10 mouse cellular contexts compared by ENCODE assay signal in the genomic region with DNA sequence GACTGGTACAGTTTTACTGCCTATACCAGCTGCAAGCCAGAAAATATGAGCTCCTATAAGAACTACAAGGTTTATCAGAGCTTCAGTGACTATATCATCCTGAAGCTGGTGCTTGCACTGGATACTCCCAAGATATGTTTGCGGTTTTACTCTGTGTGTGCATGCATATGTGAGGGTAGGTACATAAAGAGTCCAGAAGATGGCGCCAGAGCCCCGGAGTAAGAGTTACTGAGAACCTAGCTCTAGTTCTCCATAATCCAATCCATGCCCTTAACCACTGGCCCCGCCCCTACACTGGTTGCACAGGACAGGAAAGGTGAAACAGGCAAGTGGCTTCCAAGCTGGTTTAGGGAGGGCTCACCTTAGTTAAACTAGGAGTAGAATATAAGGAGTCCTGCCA.
DNase-seq lines count a peak whose midpoint lies in the region; ATAC-seq and TF ChIP-seq lines count a peak whose summit lies in the region.
"Had no signal": no experiment of that assay in that cellular context is flagged by ENCODE, and none has a peak within 500 bp of the region (broad histone marks: within the 10 kb centered on the region; RNA-seq: fewer than 3 reads in every experiment).

No protein-coding gene starts in this region.

- ATAC-seq in erythroid progenitor cell, adult 5-6 weeks (replicated peaks; ENCODE audit: low FRiP score, poor library complexity, severe bottlenecking) = no peak
- no peak for ATAC-seq in megakaryocyte, adult 5-6 weeks (ENCODE audit: poor library complexity, severe bottlenecking)

- DNase-seq in adrenal gland, postnatal 10 days = peak; percentile 20
- no peak for DNase-seq in adrenal gland, postnatal 25 days
- DNase-seq in layer of hippocampus, adult 2 months (ENCODE audit: low spot score in 2 of 2) = no peak
- no peak for DNase-seq in layer of hippocampus, adult 9-10 months (ENCODE audit: low spot score)
- peak; percentile 5 for DNase-seq in c-Kit-positive CD71-positive TER-119-positive erythroid progenitor cells, embryonic 14.5 days (ENCODE audit: low spot score)

- no peak overlapping the region for H3K4me3 ChIP-seq in layer of hippocampus, adult 2 months
- no peak overlapping the region for H3K4me3 ChIP-seq in E14TG2a.4 (replicated peaks; ENCODE audit: low read length)
- H3K4me3 ChIP-seq: hindbrain, embryonic 13.5 days had no signal

- peaks cover 4% of the 10 kb centered on the region; the same call in 1 of the 2 replicates for H3K27me3 ChIP-seq in E14TG2a.4 (ENCODE audit: insufficient read depth, low read length)

- no peaks in the 10 kb centered on the region for H3K9me3 ChIP-seq in E14TG2a.4 (ENCODE audit: low read length)
- H3K9me3 ChIP-seq: hindbrain, embryonic 13.5 days had no signal

- TF ChIP-seq CTCF in layer of hippocampus, adult 2 months (conservative IDR thresholded peaks at IDR 0.05) = peak; percentile 53
- peak; percentile 68 for TF ChIP-seq CTCF in E14TG2a.4 (conservative IDR thresholded peaks at IDR 0.05; ENCODE audit: low read length)

- H3K36me3 ChIP-seq in E14TG2a.4 (ENCODE audit: insufficient read depth, low read length) = no peaks in the 10 kb centered on the region
- H3K36me3 ChIP-seq: hindbrain, embryonic 13.5 days had no signal

- H3K4me1 ChIP-seq in E14TG2a.4 (replicated peaks; ENCODE audit: low read depth, low read length) = peaks cover 29% of the 10 kb centered on the region

- no peak overlapping the region for H3K27ac ChIP-seq in layer of hippocampus, adult 2 months
- H3K27ac ChIP-seq: hindbrain, embryonic 13.5 days; liver, embryonic 14.5 days had no signal

Comparison
In these comparisons a context has a peak if more than half of its experiments do, and no peak if none do; other contexts are left out.
1. DNase-seq: peak in adrenal gland, postnatal 10 days (single experiment) and c-Kit-positive CD71-positive TER-119-positive erythroid progenitor cells, embryonic 14.5 days (single experiment); none in adrenal gland, postnatal 25 days (single experiment), layer of hippocampus, adult 2 months (0 of 2) and layer of hippocampus, adult 9-10 months (single experiment).